Mouse (Mus musculus) kidney, embryonic 16.5 days (tissue): ENCODE results near the gene Cpsf6. TPM values are rescaled to one million over a fixed set of nuclear protein-coding genes. Genes with fewer than 3 reads are reported as not detected.
"Not testable (repeated sequence)": the region's sequence is repeated elsewhere in the genome, so short reads cannot be mapped to it uniquely, and the experiment has no call there.

Experiments
- ATAC-seq: fragments of 200-750 bp; cut with Nextera tagmentation; 2 replicates; pipeline ENCODE4 v1.8.0; 2017; ENCODE audit warnings: moderate TSS enrichment; ENCODE audit not compliant: low FRiP score, low TSS enrichment
- H3K27ac ChIP-seq: fragments of 300-500 bp; sonication (generic); 2 replicates; pipeline ENCODE4 v1.5.1; 2014; ENCODE audit warnings: low read length
- H3K27me3 ChIP-seq: fragments of 300-500 bp; sonication (generic); 2 replicates; pipeline ENCODE4 v1.6.1; 2014; ENCODE audit warnings: low read length, control low read depth, mixed read lengths; ENCODE audit not compliant: insufficient read depth
- H3K36me3 ChIP-seq: fragments of 300-500 bp; sonication (generic); 2 replicates; pipeline ENCODE4 v1.6.1; 2014; ENCODE audit warnings: low read length, control low read depth, mixed read lengths; ENCODE audit not compliant: insufficient read depth
- H3K4me1 ChIP-seq: fragments of 300-500 bp; sonication (generic); 2 replicates; pipeline ENCODE4 v1.6.1; 2014; ENCODE audit warnings: low read length, control low read depth, mixed read lengths; ENCODE audit not compliant: insufficient read depth
- H3K4me2 ChIP-seq: fragments of 300-500 bp; sonication (generic); replicated peaks from 2 replicates; pipeline ENCODE4 v1.6.1; 2014; ENCODE audit warnings: low read depth, low read length
- H3K4me3 ChIP-seq: fragments of 300-500 bp; sonication (generic); 2 replicates; pipeline ENCODE4 v1.5.1; 2014; ENCODE audit warnings: mild to moderate bottlenecking, low read length
- H3K9ac ChIP-seq: fragments of 300-500 bp; sonication (generic); replicated peaks from 2 replicates; pipeline ENCODE4 v1.6.1; 2014; ENCODE audit warnings: low read length
- H3K9me3 ChIP-seq: fragments of 300-500 bp; sonication (generic); 2 replicates; pipeline ENCODE4 v1.6.1; 2016; ENCODE audit warnings: low read length, control low read depth
- WGBS: fragments of 180-500 bp; shearing (Covaris S2); extraction: QIAGEN DNeasy Blood & Tissue Kit; methylation state at CpG from one replicate; pipeline ENCODE4 v1.1.7; 2014; 5-methylcytosine and 5-hydroxymethylcytosine counted together
- polyA plus RNA-seq: library from polyadenylated mRNA; unstranded; fragments of >200 nt; fragmentation: Nextera tagmentation; extraction: Ambion mirVana; gene quantifications from 2 replicates; pipeline ENCODE4 v1.2.1, GENCODE M21; 2015

Gene Cpsf6
- polyA plus RNA-seq, 1 experiment from 2014 or later: 151 TPM

DNA sequence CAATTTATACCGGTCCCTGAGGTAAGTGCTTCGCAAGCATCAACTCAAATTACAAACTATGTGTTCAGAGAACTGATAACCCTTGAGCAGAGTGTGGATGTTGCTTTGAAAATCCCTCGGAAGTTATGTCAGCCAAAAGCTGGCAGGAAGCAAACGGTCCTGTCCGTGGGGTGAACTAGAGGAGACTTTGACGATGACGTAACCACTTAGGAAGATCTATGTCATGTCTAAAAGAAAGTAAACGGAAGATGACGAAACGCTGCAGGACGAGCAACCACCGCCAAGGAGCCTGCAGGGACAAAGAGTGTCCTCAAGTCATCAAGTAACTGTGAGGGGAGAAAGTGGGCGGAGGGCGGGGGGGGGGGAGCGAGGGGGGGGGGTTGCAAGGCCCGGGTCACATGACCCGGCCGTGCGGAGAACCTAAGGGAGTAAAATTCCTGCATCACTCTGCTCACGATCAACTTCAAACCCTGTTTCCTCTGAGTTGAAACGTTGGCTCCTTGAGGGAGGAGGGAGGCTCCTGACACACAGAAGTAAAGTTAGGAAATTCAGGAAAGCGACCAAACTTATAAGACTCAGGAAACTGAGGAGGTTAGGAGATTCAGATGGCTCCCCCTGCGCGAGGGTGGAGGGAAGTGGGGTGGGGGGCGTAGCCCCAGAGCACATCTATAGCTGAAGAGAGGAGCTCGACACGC, 13.5 kb upstream of the Cpsf6 start:
- Histone ChIP-seq H3K4me3 (peak overlapping the region; percentile 48), H3K9ac (peak overlapping the region; percentile 67), H3K9me3 (no peaks in the 10 kb centered on the region), H3K4me1 (peaks cover 6% of the 10 kb centered on the region; the same call in 1 of the 2 replicates), H3K36me3 (no peaks in the 10 kb centered on the region), H3K4me2 (peak overlapping the region; percentile 80), H3K27me3 (no peaks in the 10 kb centered on the region; the same call in 1 of the 2 replicates), H3K27ac (no peak overlapping the region)
- peak; percentile 82 for ATAC-seq
- WGBS: 3% methylated on average over 24 of the region's 27 CpGs

DNA sequence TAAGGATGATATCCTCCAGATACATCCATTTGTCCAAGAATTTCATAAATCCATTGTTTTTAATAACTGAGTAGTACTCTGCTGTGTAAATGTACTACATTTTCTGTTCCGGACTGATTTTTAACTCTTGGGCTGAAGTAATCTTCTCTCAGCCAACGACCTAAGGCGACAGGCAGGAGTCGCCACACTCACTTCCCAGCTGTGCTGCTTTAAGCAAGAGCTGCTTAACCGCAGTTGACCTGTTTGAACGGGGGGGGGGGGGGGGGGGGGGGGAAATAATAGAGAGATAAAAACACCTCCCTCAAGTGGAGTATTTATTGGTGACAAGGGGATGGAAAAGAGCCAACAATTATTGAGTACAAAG, 13.0 kb upstream of the Cpsf6 start:
- Histone ChIP-seq H3K9me3 (no peaks in the 10 kb centered on the region), H3K27ac (no peak overlapping the region), H3K4me2 (peak overlapping the region; percentile 80), H3K9ac (no peak overlapping the region), H3K4me1 (peaks cover 6% of the 10 kb centered on the region; the same call in 1 of the 2 replicates), H3K4me3 (peak overlapping the region; percentile 48), H3K36me3 (no peaks in the 10 kb centered on the region), H3K27me3 (no peaks in the 10 kb centered on the region; the same call in 1 of the 2 replicates)
- ATAC-seq: no peak
- 8% methylated on average over 6 of the region's 6 CpGs for WGBS

DNA sequence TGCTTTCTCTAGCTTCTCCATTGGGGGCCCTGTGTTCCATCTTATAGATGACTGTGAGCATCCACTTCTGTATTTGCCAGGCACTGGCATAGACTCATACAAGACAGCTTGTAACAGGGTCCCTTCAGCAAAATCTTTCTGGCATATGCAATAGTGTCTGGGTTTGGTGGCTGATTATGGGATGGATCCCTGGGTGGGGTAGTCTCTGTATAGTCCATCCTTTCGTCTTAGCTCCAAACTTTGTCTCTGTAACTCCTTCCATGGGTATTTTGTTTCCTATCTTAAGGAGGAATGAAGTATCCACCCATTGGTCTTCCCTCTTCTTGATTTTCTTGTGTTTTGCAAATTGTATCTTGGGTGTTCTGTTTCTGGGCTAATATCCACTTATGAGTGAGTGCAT, 12.6 kb upstream of the Cpsf6 start:
- not testable (repeated sequence) for H3K4me1 ChIP-seq, H3K4me2 ChIP-seq, H3K9ac ChIP-seq, H3K27ac ChIP-seq, H3K9me3 ChIP-seq, ATAC-seq, H3K27me3 ChIP-seq, H3K4me3 ChIP-seq, H3K36me3 ChIP-seq
- 88% methylated on average over 1 of the region's 1 CpGs for WGBS

DNA sequence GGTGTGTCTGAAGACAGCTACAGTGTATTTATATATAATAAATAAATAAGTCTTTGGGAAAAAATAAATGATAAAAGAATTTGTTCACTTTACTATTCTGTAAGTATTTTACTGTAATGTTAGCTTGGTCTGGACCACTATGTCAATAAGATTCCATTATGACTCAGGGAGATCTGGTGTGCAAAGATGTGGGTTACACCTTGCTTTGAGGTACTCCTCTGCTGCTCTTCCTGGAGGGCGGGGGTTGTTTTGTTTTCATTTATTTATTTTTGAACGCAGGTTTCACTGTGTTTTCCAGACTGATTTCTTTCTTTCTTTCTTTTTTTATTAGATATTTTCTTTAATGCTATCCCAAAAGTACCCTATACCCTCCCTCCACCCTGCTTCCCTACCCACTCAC, 12.0 kb upstream of the Cpsf6 start:
- Histone ChIP-seq H3K27ac (no peak overlapping the region), H3K9ac (no peak overlapping the region), H3K36me3 (no peaks in the 10 kb centered on the region), H3K4me2 (no peak overlapping the region), H3K4me3 (no peak overlapping the region), H3K27me3 (no peaks in the 10 kb centered on the region; the same call in 1 of the 2 replicates), H3K9me3 (no peaks in the 10 kb centered on the region), H3K4me1 (peaks cover 5% of the 10 kb centered on the region; the same call in 1 of the 2 replicates)
- 90% methylated on average over 2 of the region's 2 CpGs for WGBS
- no peak for ATAC-seq

DNA sequence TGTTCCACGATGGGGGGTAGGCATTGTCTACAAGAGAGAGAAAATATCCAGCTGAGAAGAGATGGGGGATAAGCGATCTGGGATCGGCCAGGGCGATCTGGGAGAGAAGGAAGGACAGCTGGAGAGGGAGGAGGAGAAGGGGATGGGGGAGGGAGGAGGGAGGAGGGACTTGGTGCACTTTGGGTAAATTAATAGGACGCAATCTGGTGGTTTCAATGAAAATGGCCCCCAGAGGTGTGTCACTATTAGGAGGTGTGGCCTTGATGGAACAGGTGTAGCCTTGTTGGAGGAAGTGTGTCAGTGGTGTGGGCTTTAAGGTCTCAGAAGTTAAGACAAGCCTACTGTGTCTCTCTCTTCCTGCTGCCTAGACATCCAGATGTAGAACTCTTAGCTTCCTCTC, 11.2 kb upstream of the Cpsf6 start:
- Histone ChIP-seq H3K9me3 (no peaks in the 10 kb centered on the region), H3K4me3 (no peak overlapping the region), H3K4me1 (no peaks in the 10 kb centered on the region), H3K27me3 (no peaks in the 10 kb centered on the region; the same call in 1 of the 2 replicates), H3K4me2 (no peak overlapping the region; the same call in 1 of the 2 replicates), H3K36me3 (no peaks in the 10 kb centered on the region), H3K27ac (no peak overlapping the region), H3K9ac (no peak overlapping the region)
- ATAC-seq: no peak
- WGBS: 21% methylated on average over 5 of the region's 5 CpGs

DNA sequence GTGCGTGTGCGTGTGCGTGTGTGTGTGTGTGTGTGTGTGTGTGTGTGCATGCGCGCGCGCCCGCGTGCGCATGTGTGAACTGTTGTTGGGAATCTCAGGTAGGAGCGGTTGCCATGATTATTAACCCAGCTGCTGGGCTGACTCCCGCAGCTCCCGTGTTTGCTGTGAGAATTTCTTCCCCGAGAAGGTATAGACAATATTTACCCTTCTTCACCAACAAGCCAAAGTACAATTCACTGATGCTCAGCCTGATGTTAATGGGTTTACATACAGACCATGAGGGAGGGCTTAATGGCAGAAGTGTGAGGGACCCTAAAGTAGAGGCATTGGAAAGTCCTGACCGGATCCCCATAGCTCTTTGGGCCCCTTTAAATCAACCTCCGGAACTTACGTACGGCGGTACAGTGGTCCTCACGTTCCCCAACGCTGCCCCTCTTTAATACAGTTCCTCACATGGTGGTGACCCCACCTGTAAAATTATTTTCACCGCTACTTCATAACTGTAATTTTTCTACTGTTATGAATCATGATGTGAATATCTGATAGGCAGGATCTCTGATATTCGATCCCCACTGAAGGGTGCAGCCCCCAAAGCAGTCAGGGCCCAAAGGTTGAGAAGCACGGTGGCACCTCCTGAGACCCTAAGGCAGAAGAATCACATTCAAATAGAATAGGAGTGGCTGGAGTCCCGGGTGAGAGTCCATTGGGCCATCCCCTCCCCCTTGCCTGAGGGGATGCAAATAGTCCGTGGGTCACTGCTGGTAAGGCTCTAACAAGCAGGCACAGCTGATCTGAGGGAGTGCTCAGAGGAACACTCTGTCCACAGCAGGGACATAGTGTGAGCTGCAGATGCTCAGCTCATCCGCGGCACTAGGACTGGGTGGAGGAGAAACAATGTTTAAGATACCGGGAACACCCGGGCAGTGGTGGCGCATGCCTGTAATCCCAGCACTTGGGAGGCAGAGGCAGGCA, 10.4 kb upstream of the Cpsf6 start:
- Histone ChIP-seq H3K27me3 (no peaks in the 10 kb centered on the region; the same call in 1 of the 2 replicates), H3K4me3 (no peak overlapping the region), H3K4me2 (no peak overlapping the region), H3K4me1 (no peaks in the 10 kb centered on the region), H3K27ac (no peak overlapping the region), H3K36me3 (no peaks in the 10 kb centered on the region), H3K9me3 (no peaks in the 10 kb centered on the region), H3K9ac (no peak overlapping the region)
- WGBS: 52% methylated on average over 31 of the region's 31 CpGs
- ATAC-seq: peak; percentile 64

DNA sequence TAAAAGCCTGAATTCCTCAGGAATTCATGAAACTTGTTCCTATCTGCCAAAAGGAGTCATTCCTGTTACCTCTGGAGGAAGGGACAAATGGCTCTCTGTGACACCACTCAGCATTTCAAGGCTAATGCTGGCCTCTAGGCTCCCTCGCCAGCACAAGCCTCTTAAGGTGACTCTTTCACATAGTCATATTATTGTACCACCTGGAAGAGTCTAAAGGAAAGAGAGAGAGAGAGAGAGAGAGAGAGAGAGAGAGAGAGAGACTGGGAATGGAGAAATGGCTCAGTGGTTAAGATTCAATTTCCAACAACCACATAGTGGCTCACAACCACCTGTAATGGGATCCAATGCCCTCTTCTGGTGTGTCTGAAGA, 9.5 kb upstream of the Cpsf6 start:
- Histone ChIP-seq H3K27ac (no peak overlapping the region), H3K36me3 (no peaks in the 10 kb centered on the region), H3K9me3 (no peaks in the 10 kb centered on the region), H3K9ac (no peak overlapping the region), H3K27me3 (no peaks in the 10 kb centered on the region; the same call in 1 of the 2 replicates), H3K4me1 (no peaks in the 10 kb centered on the region), H3K4me3 (no peak overlapping the region), H3K4me2 (no peak overlapping the region)
- WGBS: 72% methylated on average over 1 of the region's 1 CpGs
- no peak for ATAC-seq

DNA sequence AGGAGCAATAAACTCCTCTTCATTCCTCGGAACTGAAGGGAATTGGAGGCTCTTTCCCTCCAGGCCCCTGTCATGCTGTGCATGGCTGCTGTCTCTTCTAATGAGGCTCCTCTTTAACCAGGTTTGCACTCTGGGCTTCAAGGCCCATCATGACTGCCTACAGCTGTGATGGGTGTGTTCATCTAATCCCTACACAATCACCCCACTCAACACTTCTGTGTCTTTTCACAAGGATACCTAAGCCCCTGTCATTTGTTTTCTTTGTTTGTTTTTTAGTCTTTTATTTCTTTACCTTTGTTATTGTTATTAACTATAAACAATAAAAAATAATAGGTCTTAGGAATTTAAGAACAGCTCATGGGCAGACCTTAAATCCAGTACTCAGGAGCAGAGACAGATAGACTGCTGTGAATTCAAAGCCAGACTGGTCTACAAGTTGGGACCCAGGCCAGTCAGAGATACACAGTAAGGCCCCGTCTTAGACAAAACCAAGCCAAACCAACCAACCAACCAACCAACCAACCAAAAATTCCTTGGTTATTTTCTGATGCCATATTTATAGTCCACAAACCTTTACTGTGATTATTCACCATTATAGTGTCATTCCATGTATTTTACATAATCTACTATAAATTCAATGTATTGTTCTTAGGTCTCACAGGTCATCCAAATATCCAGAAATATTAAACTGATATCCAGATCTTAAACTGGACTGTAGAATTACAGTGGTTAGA, 9.0 kb upstream of the Cpsf6 start:
- ATAC-seq: no peak
- H3K27ac ChIP-seq: no peak overlapping the region
- H3K36me3 ChIP-seq: no peaks in the 10 kb centered on the region
- no peaks in the 10 kb centered on the region for H3K9me3 ChIP-seq
- no peak overlapping the region for H3K4me3 ChIP-seq
- no peak overlapping the region for H3K9ac ChIP-seq
- no peak overlapping the region for H3K4me2 ChIP-seq
- H3K27me3 ChIP-seq: no peaks in the 10 kb centered on the region; the same call in 1 of the 2 replicates
- WGBS: 55% methylated on average over 2 of the region's 2 CpGs
- no peaks in the 10 kb centered on the region for H3K4me1 ChIP-seq

DNA sequence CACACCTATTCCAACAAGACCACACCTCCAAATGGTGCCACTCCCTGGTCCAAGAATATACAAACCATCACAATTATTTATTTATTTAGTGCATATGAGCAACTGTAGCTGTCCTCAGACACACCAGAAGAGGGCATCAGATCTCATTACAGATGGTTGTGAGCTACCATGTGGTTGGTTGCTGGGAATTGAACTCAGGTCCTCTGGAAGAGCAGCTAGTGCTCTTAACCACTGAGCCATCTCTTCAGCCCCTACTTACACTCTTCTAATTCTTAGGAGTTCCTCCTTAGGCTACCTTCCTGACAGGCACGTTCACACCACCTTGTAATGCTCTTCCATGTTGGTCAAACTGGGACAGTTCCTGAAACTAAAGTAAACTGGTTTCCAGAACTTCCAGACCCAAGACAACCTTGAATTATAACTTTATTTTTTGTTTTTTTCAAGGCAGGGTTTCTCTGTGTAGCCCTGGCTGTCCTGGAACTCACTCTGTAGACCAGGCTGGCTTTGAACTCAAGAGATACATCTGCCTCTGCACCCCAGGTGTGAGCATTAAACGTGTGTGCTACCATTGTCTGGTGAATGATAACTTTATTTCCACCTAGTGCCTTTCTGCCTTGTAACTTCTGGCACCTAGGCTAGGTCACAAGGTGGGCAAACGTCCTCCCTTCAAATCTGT, 8.3 kb upstream of the Cpsf6 start:
- not testable (repeated sequence) for H3K9me3 ChIP-seq, H3K4me2 ChIP-seq, H3K4me3 ChIP-seq, H3K27ac ChIP-seq, ATAC-seq, H3K27me3 ChIP-seq, H3K4me1 ChIP-seq, H3K36me3 ChIP-seq, H3K9ac ChIP-seq
- WGBS: 33% methylated on average over 3 of the region's 3 CpGs
